Comparison of ENCODE assay signal across 12 mouse cellular contexts in the genomic region with DNA sequence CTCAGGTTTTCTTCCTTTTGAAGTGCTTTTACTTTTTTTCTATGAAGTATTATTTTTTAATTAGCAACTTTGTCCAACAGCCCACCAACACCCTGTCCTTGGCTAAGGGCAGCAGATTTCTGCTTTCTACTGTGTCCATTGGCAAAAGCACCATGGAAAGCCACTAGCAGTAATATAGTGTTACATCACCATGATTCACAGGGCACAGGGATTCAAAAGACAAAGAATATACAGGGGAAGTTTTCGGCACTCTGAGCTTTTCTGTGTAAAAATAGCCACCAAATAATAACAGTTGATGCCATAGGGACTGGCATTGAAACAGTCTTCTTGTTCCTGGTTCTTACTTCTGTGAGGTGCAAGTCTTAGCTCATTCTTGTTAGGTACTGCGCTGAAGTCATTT.
"Had no signal": no experiment of that assay in that cellular context is flagged by ENCODE, and none has a peak within 500 bp of the region (broad histone marks: within the 10 kb centered on the region; RNA-seq: fewer than 3 reads in every experiment).

No protein-coding gene starts in this region.

- H3K9ac ChIP-seq: liver, embryonic 14.5 days; neural tube, embryonic 12.5 days had no signal

- H3K27ac ChIP-seq: left cerebral cortex, adult 2 months; liver, embryonic 14.5 days; midbrain, embryonic 10.5 days; neural tube, embryonic 12.5 days had no signal

- H3K36me3 ChIP-seq: midbrain, embryonic 10.5 days; neural tube, embryonic 12.5 days had no signal

- DNase-seq: kidney, postnatal 10 days; lung, adult 18-20 months; midbrain, embryonic 14.5 days; retina, postnatal 1 day; right cerebral cortex, postnatal 4 days; spleen, adult 18-20 months; thymus, adult 18-20 months; thymus, postnatal 14 days had no signal

- H3K4me3 ChIP-seq: left cerebral cortex, adult 2 months; midbrain, embryonic 10.5 days; neural tube, embryonic 12.5 days had no signal

- H3K27me3 ChIP-seq: neural tube, embryonic 12.5 days had no signal

- H3K4me2 ChIP-seq: neural tube, embryonic 12.5 days had no signal

- H3K4me1 ChIP-seq: midbrain, embryonic 10.5 days; neural tube, embryonic 12.5 days had no signal
